Mouse (Mus musculus): ENCODE results near the gene Nob1. TPM values are rescaled to one million over a fixed set of nuclear protein-coding genes. Genes with fewer than 3 reads are reported as not detected.

Nob1 gene
- total RNA-seq, 2 experiments from 2014 or later, result 17.4 to 18.6 TPM

DNA sequence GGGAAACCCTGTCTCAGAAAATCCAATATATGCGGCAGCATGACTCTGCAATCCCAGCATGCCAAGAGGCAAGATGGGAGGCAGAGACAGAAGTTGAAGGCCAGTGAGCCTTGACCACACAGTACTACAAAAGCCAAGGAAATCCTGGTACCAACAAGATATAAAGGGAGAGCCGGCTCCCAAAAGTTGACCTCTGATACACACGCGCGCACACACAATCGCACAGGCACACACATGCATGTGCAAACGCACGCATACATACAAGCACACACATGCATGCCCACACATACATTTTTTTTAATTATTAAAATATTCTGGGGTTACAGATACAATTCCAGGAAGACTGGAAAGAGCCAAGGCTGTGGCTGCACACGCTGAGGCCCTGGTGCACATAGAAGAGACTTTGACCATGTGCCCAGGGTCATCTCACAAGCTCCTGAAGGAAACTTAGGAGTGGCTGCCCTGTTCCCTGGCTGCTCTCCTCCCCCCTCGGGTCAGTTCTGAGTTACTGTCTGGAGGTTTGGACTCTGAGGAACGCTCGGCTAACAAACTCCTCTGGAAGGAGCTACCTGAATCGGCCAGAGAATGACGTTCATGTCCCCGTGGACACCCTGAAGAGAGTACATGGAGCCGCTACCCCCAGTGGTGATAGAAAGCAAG lies 34.2 kb downstream of the Nob1 start:
- intact Hi-C loops (cut with DNase I; ENCODE audit: low total_unique reads), result no loop called here

DNA sequence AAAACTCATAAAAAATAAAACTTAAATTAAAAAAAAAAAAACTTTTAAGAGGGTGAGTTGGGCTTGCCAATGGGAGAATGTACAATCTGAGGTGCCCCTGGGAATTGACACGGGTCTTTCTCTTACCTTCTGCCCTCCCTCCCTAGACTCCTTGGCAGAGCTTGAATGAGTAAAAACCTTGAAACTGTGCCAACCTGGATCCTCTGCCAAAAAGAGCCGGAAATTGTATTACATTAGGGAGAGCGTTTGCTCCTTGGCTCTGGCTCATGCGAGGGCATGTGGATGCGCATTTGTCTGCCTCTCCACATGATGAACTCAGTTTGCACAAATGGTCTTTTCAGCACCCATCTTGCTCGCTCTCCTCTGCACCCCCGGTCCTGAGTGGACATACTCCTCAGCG lies 35.3 kb downstream of the Nob1 start:
- DNase-seq, result no peak
- intact Hi-C loops (cut with DNase I; ENCODE audit: low total_unique reads), result loop anchor here (5.0 kb wide), 1 partner anchor 33 kb away; no protein-coding TSS in a partner anchor

More for the DNA sequence above, 34.2 kb downstream of the Nob1 start:
- DNase-seq, result no peak

DNA sequence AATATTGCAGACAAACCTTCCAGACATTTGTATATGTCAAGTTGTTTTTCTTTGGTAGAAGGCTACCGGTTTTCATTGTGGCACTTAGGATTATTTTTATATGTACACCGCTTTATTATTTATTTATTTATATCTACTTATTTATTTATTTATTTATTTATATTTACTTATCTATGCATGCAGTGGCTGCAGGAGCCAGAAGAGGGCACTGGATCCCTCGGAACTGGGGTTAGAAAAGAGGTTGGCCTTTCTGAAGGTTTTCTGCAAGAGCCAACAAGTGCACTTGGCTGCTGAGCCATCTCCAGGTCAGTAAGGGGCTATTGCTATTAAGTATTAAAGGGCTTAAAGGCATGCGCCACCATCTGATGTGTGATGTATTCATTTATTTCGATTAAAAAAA lies 37.0 kb downstream of the Nob1 start:
- peak; percentile 29 for DNase-seq

DNA sequence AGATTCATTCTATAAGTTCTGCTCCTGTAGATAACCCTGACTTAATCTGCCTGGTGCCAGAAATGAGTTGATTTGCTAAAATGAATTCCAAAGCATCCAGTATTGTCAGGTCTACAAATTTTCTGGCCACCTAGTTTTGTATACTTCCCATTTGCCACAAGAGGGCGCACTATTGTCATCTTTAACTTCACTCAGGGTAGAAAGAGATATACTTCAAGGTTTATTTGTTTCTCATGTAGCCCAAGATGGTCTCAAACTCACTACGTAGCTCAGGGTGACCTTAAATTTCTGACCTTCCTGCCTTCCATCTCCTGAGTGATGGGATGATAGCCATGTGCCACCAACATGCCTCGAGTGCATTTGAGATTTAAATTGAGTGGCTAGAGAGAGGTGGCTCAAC lies 38.2 kb downstream of the Nob1 start:
- no peak for DNase-seq
- intact Hi-C loops (cut with DNase I; ENCODE audit: low total_unique reads), result loop anchor here (5.0 kb wide), 1 partner anchor 36 kb away; no protein-coding TSS in a partner anchor

More for the DNA sequence above, 37.0 kb downstream of the Nob1 start:
- intact Hi-C loops (cut with DNase I; ENCODE audit: low total_unique reads), result loop anchor here (5.0 kb wide), 1 partner anchor 34 kb away; no protein-coding TSS in a partner anchor

DNA sequence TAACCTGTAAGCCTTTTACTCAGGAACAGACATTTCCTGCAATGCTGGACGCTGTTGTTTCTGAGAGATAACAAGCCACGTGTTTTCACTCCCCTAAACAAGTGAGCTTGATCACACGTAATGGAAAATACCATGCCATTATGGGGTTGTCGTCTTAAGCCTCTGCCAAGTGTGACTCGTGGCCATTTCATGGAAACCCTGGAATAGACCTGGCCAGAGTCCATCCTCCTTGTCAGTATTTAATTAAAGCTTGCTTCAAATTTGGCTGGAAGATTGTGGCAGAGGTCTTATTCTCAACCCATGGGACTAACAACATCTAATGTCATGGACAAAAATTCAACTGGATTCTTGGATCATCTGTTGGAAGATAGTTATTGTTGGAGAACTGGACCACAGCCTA lies 38.7 kb downstream of the Nob1 start:
- no peak for DNase-seq
- intact Hi-C loops (cut with DNase I; ENCODE audit: low total_unique reads), result loop anchor here (5.0 kb wide), 1 partner anchor 36 kb away; no protein-coding TSS in a partner anchor

DNA sequence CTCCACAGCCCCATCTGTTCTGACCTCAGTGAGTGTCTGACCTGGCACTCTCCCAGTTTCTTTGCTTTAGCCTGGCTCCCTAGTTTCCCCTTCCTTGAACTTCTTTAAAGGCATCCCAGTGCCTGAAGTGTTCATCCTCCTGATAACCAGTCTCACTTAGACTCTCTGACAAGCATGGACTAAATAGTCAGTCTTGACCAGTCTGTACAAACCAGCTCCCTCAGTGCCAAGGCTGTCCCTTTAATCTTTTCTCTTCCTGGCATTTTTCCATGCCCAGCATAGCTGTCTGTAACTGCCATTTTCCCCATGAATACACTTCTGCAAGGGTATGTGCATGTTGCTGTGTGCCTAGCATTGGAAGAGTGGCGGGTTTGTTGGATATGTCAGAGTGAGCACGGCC lies 39.8 kb downstream of the Nob1 start:
- intact Hi-C loops (cut with DNase I; ENCODE audit: low total_unique reads), result loop anchor here (5.0 kb wide), 1 partner anchor 37 kb away; no protein-coding TSS in a partner anchor

DNA sequence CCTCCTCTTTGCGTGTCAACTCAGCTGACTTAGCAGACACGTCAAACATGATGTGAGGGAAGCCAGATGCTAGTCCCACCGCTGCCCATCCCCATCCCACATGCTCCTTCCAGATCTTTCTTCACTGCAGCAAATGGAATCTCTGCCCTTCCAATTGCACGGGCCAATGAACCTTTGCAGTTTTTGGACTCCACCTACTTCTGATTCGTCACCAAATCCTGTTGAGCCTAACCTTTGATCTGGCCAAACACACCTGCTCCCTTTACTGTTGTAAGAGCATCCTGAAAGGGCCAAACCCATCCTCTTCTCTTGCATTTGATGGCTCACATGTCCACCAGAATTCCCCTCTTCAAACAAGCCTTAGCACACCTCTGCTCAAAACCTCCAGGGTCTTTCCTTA lies 40.2 kb downstream of the Nob1 start:
- intact Hi-C loops (cut with DNase I; ENCODE audit: low total_unique reads), result loop anchor here (5.0 kb wide), 1 partner anchor 38 kb away; no protein-coding TSS in a partner anchor
- DNase-seq, result no peak

More for the DNA sequence above, 39.8 kb downstream of the Nob1 start:
- DNase-seq, result no peak

DNA sequence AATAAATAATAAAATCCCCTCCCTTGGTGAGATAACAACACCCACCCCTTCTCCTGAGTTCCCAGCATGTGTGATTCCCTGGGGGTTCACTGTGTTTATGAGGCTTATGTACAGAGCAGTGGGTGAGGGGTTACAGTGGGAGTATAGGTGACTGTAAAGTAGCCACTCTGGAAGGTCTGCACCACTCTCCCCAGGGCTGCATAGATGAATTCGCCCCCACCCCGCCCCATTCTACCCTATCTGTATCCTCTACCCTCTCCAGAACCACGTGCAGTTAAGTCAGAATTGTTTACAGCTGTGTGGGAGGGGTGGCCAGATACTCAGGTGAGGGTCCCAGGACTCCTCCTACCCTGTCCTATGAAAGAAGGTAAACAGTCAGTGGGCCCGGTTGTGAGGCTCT lies 42.0 kb downstream of the Nob1 start:
- intact Hi-C loops (cut with DNase I; ENCODE audit: low total_unique reads), result no loop called here
- no peak for DNase-seq

DNA sequence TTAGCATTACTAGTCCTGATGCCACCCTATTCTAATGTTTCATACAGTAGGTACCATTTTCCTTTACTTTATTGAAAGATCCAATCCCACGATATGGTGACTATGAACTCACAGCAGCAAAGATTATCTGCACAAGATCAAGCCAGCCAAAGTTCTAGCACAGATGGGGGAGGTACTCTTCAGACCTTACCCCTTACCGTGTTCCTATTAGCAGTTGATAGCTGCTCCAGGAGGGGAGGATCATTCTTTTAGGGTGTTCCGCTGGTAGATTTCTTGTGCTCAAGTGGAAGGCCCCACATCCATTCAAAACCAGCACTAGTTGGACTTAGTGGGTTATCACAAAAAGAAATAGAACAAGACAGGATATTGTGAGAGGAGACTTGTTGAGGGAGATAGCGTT lies 43.2 kb downstream of the Nob1 start:
- DNase-seq, result no peak
- intact Hi-C loops (cut with DNase I; ENCODE audit: low total_unique reads), result no loop called here

DNA sequence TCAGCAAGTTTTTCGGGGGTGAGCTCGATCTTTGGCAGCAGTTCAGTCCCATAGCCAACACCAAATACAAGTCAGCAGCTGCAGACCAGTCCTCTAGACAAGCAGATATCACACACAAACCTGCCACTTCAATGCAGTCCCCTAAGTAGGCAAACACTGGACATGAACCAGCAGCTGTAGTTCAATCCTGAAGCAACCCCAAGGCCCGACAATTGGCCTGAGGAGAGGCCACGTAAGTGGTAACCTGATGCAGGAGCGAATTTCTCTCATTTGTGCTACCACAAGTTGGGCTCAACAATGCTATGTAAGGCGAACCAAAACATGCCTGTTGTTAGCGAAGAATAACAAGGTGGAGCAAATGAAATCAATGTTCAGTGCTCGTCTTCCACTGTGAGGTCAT lies 44.1 kb downstream of the Nob1 start:
- intact Hi-C loops (cut with DNase I; ENCODE audit: low total_unique reads), result no loop called here
- DNase-seq, result no peak

DNA sequence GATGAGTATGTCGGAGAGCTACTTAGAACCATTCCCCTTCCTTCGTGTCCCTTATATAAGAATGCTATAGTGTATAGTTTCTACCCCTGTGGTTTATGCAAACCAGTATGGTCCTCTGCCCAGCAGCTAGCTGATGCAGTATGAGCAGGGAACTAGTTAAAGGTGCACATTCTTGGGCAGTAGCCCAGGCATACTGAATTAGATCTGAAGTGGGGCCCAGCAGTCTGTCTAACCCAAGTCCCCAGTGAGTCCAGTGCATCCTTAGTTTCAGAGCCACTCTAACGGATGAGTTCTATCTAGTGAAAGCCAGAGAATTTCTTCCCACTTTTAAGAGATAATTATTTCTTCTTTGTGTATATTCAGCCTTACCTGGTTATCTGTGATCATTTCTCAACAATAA lies 47.5 kb downstream of the Nob1 start:
- no peak for DNase-seq

DNA sequence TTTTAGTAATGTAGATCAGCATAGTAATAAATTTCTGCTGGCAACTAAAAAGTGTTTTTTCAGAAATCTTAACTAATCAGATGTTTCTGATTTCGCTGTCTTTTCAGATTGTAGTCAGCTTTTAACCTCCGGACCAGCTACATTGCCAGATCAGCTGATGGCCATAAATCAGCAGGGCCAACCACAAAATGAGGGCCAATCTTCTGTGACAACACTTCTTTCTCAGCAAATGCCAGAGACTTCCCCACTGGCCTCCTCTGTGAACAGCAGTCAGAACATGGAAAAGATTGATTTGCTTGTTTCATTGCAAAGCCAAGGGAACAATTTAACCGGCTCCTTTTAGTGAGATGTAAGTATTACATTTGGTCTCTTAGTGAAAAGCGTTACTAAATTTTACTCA lies 54.5 kb downstream of the Nob1 start:
- intact Hi-C loops (cut with DNase I; ENCODE audit: low total_unique reads), result no loop called here
- DNase-seq, result no peak

More for the DNA sequence above, 47.5 kb downstream of the Nob1 start:
- intact Hi-C loops (cut with DNase I; ENCODE audit: low total_unique reads), result no loop called here

Other genes with a start within 250 kb of the Nob1 start
- gene Nfat5, start 131.6 kb downstream of the Nob1 start, total RNA-seq (2021), result 10 to 100 TPM; 16.8 to 18.7 TPM
- gene Nqo1, start 21.8 kb downstream of the Nob1 start, total RNA-seq (2021), result 1 to 10 TPM; 3.9 to 4.5 TPM
- 10 to 100 TPM; 13.1 to 13.9 TPM for gene Wwp2, start 11.3 kb upstream of the Nob1 start, total RNA-seq (2021)
- 100 to 1,000 TPM; 108 to 121 TPM for gene Psmd7, start 163.4 kb upstream of the Nob1 start, total RNA-seq (2021)

All from gastrocnemius, postnatal 14 days (tissue).